Mouse (Mus musculus): ENCODE results near the gene Rwdd2a. TPM values are rescaled to one million over a fixed set of nuclear protein-coding genes. Genes with fewer than 3 reads are reported as not detected.

Rwdd2a gene
- 1 to 10 TPM; 3.9 to 4.0 TPM for total RNA-seq (2023)

DNA sequence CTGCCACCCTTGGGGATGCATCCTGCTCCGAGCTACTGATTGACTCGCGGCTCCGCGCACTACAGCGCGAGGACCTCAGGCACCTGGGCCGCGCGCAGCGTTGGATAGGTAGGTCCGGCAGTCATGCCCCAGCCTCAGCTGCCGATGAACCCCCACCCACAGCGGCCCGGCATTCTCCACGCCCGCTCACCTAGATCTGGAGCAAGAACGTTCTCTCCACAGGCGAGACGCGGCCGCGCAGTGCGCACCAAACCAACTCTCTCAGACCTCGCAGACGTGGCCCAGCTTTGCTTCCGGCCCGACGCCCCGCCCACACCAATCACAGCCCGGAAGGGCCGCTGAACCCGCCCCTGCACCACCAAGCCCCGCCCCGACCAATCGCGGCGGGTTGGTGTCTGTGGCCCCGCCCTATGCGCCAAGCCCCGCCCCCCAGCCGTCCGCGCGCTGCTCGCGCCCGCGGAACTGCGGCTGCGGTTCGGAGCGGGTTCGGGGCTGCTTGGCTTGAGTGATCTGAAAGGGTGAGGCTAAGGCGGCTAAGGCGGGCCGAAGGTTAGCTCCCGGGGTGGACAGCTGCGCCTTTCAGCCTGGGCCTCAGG lies at the start of gene Rwdd2a, which contains the start of gene Pgm3:
Gene Rwdd2a, plus strand, starts transcription at position 452 of the 596 bp plus-strand sequence.
Gene Pgm3, minus strand, starts transcription at position 303 of the 596 bp plus-strand sequence.

Other genes starting within 250 kb of the Rwdd2a start
- 1 to 10 TPM; 1.1 to 1.6 TPM for gene Ube2cbp, start 107.0 kb upstream of the Rwdd2a start, total RNA-seq (2023)
- 10 to 100 TPM; 30.0 to 38.7 TPM for gene Dop1a, start 104.8 kb upstream of the Rwdd2a start, total RNA-seq (2023)
- gene Pgm3, start 149 bp upstream of the Rwdd2a start, total RNA-seq (2023): 1 to 10 TPM; 4.6 to 6.4 TPM
- under 1 TPM; 0.20 to 0.26 TPM for gene Me1, start 124.0 kb downstream of the Rwdd2a start, total RNA-seq (2023)
- 1 to 10 TPM; 1.1 to 1.4 TPM for gene Prss35, start 171.7 kb downstream of the Rwdd2a start, total RNA-seq (2023)